Mouse (Mus musculus) lung, adult 2 months (tissue): ENCODE results near the gene Sgcd. TPM values are rescaled to one million over a fixed set of nuclear protein-coding genes. Genes with fewer than 3 reads are reported as not detected.

ENCODE experiments used
- DNase-seq: peaks from one replicate; pipeline ENCODE4 v3.0.0; 2022
- H3K4me1 ChIP-seq: fragments of 200-500 bp; 2 replicates; pipeline ENCODE4 v1.6.1; 2011; ENCODE audit warnings: low read length; ENCODE audit not compliant: control insufficient read depth, insufficient read depth
- H3K4me3 ChIP-seq: fragments of 200-500 bp; replicated peaks from 2 replicates; pipeline ENCODE3; 2011; ENCODE audit warnings: low read depth, mild to moderate bottlenecking, control low read depth, low read length; ENCODE audit errors: extremely low read depth
- CTCF ChIP-seq: fragments of 200-500 bp; IDR thresholded peaks from 2 replicates; pipeline ENCODE4 v1.5.1; 2011; ENCODE audit warnings: mild to moderate bottlenecking, low read length, control low read depth; ENCODE audit not compliant: insufficient read depth
- POLR2A ChIP-seq: fragments of 200-500 bp; IDR thresholded peaks from 2 replicates; pipeline ENCODE4 v1.6.1; 2011; ENCODE audit warnings: low read depth, mild to moderate bottlenecking, control low read depth, low read length, borderline replicate concordance; ENCODE audit errors: extremely low read depth
- WGBS: fragments of 180-500 bp; shearing (Covaris S2); methylation state at CpG from one replicate; pipeline ENCODE4 v1.1.7; 2018; 5-methylcytosine and 5-hydroxymethylcytosine counted together
- polyA plus RNA-seq: library from polyadenylated mRNA; depleted of rRNA; stranded (reverse); fragments of >200 nt; gene quantifications from 2 replicates; pipeline ENCODE4 v1.2.3, GENCODE M21; 2012

Sgcd gene
- polyA plus RNA-seq, 1 experiment, result 1.0 TPM

GRCm38 (mm10) chr11:47014278-47014677 is 974.5 kb downstream of the Sgcd start:
- Histone ChIP-seq H3K4me3 (no peak overlapping the region), H3K4me1 (no peaks in the 10 kb centered on the region)
- TF ChIP-seq POLR2A, result no peak
- TF ChIP-seq CTCF, result no peak
- no peak for DNase-seq

- no peaks in the 10 kb centered on the region for H3K4me1 ChIP-seq
- TF ChIP-seq POLR2A (no peak), CTCF (no peak)
- DNase-seq, result no peak
- H3K4me3 ChIP-seq, result no peak overlapping the region
Measured at GRCm38 (mm10) chr11:47010166-47010565, 978.6 kb downstream of the Sgcd start.

- DNase-seq, result no peak
- 31% methylated on average over 1 of the region's 1 CpGs for WGBS
- H3K4me3 ChIP-seq, result no peak overlapping the region
- TF ChIP-seq CTCF, result no peak
- no peak for TF ChIP-seq POLR2A
- H3K4me1 ChIP-seq, result no peaks in the 10 kb centered on the region
Measured at GRCm38 (mm10) chr11:47005301-47005875, 983.4 kb downstream of the Sgcd start.

- 48% methylated on average over 4 of the region's 4 CpGs for WGBS
- TF ChIP-seq POLR2A (no peak), CTCF (no peak)
- no peaks in the 10 kb centered on the region for H3K4me1 ChIP-seq
Measured at GRCm38 (mm10) chr11:46939311-46939710, 1049.5 kb downstream of the Sgcd start.

GRCm38 (mm10) chr11:46924946-46925345 is 1063.8 kb downstream of the Sgcd start:
- no peak for DNase-seq
- 44% methylated on average over 1 of the region's 1 CpGs for WGBS
- Histone ChIP-seq H3K4me3 (no peak overlapping the region), H3K4me1 (no peaks in the 10 kb centered on the region)
- no peak for TF ChIP-seq POLR2A
- no peak for TF ChIP-seq CTCF

More at GRCm38 (mm10) chr11:46939311-46939710, 1049.5 kb downstream of the Sgcd start:
- H3K4me3 ChIP-seq, result no peak overlapping the region
- no peak for DNase-seq

GRCm38 (mm10) chr11:46920244-46920643 is 1068.5 kb downstream of the Sgcd start:
- no peak for TF ChIP-seq POLR2A
- H3K4me1 ChIP-seq, result no peaks in the 10 kb centered on the region
- WGBS, result 86% methylated on average over 1 of the region's 1 CpGs
- H3K4me3 ChIP-seq, result no peak overlapping the region
- DNase-seq, result no peak

- TF ChIP-seq CTCF, result no peak
- no peak for TF ChIP-seq POLR2A
- H3K4me3 ChIP-seq, result no peak overlapping the region
- H3K4me1 ChIP-seq, result no peaks in the 10 kb centered on the region
- 72% methylated on average over 5 of the region's 5 CpGs for WGBS
- no peak for DNase-seq
Measured at GRCm38 (mm10) chr11:46912656-46913237, 1076.0 kb downstream of the Sgcd start.

GRCm38 (mm10) chr11:46904281-46904680 is 1084.5 kb downstream of the Sgcd start:
- H3K4me1 ChIP-seq, result no peaks in the 10 kb centered on the region
- WGBS, result 85% methylated on average over 1 of the region's 1 CpGs
- no peak overlapping the region for H3K4me3 ChIP-seq
- TF ChIP-seq POLR2A (no peak), CTCF (no peak)
- no peak for DNase-seq

GRCm38 (mm10) chr11:46889093-46889492 is 1099.7 kb downstream of the Sgcd start:
- H3K4me3 ChIP-seq, result no peak overlapping the region
- DNase-seq, result no peak
- WGBS, result 70% methylated on average over 3 of the region's 3 CpGs
- no peaks in the 10 kb centered on the region for H3K4me1 ChIP-seq
- TF ChIP-seq POLR2A, result no peak

GRCm38 (mm10) chr11:46882456-46882855 is 1106.3 kb downstream of the Sgcd start:
- Histone ChIP-seq H3K4me1 (no peaks in the 10 kb centered on the region), H3K4me3 (no peak overlapping the region)
- WGBS, result 68% methylated on average over 2 of the region's 2 CpGs
- TF ChIP-seq CTCF, result no peak
- no peak for TF ChIP-seq POLR2A
- no peak for DNase-seq
